Mouse (Mus musculus) myocyte (in vitro differentiated cells): Measurements from ENCODE around the gene Tmbim1.

Experiments used
- E2F4 ChIP-seq: IDR thresholded peaks from one replicate; pipeline ENCODE4 v1.6.1; 2011; ENCODE audit warnings: mild to moderate bottlenecking, control low read depth, moderate library complexity; ENCODE audit not compliant: insufficient read depth
- MAX ChIP-seq: IDR thresholded peaks from one replicate; pipeline ENCODE4 v1.6.1; 2011; ENCODE audit warnings: low read depth, mild to moderate bottlenecking, control low read depth
- POLR2A ChIP-seq: IDR thresholded peaks from one replicate; pipeline ENCODE4 v1.6.1; 2011; ENCODE audit warnings: low read depth, mild to moderate bottlenecking, control low read depth, moderate library complexity; ENCODE audit not compliant: insufficient read length

DNA sequence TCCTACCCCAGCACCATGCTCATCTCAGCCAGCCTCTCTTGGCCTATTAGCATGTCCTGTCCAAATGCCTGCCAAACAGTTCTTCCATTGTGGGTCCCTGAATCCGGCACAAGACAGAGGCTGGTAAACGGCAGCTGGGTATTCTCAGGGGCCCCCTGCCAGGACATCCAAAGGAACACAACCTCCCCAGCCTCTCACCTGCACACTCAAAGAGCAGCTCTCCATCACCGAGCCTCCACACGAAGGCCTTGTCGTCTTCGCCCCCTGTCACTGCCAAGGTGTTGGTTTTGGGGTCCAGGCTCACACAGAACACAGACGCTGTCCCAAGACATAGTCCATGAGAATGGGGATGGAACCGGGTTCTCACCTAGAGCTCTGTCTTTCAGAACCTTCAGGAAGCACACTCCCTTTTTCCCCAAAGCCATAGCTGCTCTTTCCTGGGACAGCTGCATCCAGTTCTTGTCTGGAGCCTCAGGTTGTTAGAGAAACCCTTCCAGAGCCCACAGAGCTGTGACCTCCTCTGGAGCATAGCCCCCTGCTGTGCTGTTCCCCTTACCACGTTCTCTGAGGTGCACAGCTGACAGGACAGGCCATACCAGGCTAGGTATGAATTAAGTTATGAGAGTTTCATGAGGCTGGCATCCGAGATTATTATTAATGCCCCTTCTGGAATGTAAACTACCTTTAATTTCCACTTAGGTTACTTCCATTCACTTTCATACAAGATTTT lies 22.4 kb downstream of the Tmbim1 start:
- TF ChIP-seq E2F4 (no peak), MAX (no peak), POLR2A (no peak)
